Mouse (Mus musculus): Measurements from ENCODE around the gene St3gal5.

St3gal5 gene

GRCm38 (mm10) chr6:72096669-72097068 is 723 bp upstream of the St3gal5 start:
- no peak for DNase-seq (ENCODE audit: low read depth in 2 of 2, low spot score in 2 of 2)

GRCm38 (mm10) chr6:72098021-72098655 is 746 bp downstream of the St3gal5 start:
- no peak for DNase-seq (ENCODE audit: low read depth in 2 of 2, low spot score in 2 of 2)

GRCm38 (mm10) chr6:72098691-72099090 is 1.3 kb downstream of the St3gal5 start:
- no peak for DNase-seq (ENCODE audit: low read depth in 2 of 2, low spot score in 2 of 2)

GRCm38 (mm10) chr6:72099281-72099680 is 1.9 kb downstream of the St3gal5 start:
- no peak for DNase-seq (ENCODE audit: low read depth in 2 of 2, low spot score in 2 of 2)

GRCm38 (mm10) chr6:72100171-72100570 is 2.8 kb downstream of the St3gal5 start:
- no peak for DNase-seq (ENCODE audit: low read depth in 2 of 2, low spot score in 2 of 2)

- no peak for DNase-seq (ENCODE audit: low read depth in 2 of 2, low spot score in 2 of 2)
Measured at GRCm38 (mm10) chr6:72100939-72101338, 3.5 kb downstream of the St3gal5 start.

- DNase-seq (ENCODE audit: low read depth in 2 of 2, low spot score in 2 of 2) = no peak
Measured at GRCm38 (mm10) chr6:72101386-72101785, 4.0 kb downstream of the St3gal5 start.

GRCm38 (mm10) chr6:72102066-72102465 is 4.7 kb downstream of the St3gal5 start:
- no peak for DNase-seq (ENCODE audit: low read depth in 2 of 2, low spot score in 2 of 2)

GRCm38 (mm10) chr6:72104534-72104933 is 7.1 kb downstream of the St3gal5 start:
- no peak for DNase-seq (ENCODE audit: low read depth in 2 of 2, low spot score in 2 of 2)

GRCm38 (mm10) chr6:72108941-72109892 is 11.8 kb downstream of the St3gal5 start:
- DNase-seq (ENCODE audit: low read depth in 2 of 2, low spot score in 2 of 2) = no peak

- DNase-seq (ENCODE audit: low read depth in 2 of 2, low spot score in 2 of 2) = no peak
Measured at GRCm38 (mm10) chr6:72110577-72110976, 13.2 kb downstream of the St3gal5 start.

GRCm38 (mm10) chr6:72112575-72112974 is 15.2 kb downstream of the St3gal5 start:
- DNase-seq (ENCODE audit: low read depth in 2 of 2, low spot score in 2 of 2) = no peak

- DNase-seq (ENCODE audit: low read depth in 2 of 2, low spot score in 2 of 2) = no peak
Measured at GRCm38 (mm10) chr6:72113093-72113702, 15.8 kb downstream of the St3gal5 start.

- no peak for DNase-seq (ENCODE audit: low read depth in 2 of 2, low spot score in 2 of 2)
Measured at GRCm38 (mm10) chr6:72114902-72115301, 17.5 kb downstream of the St3gal5 start.

- no peak for DNase-seq (ENCODE audit: low read depth in 2 of 2, low spot score in 2 of 2)
Measured at GRCm38 (mm10) chr6:72117322-72117968, 20.1 kb downstream of the St3gal5 start.

GRCm38 (mm10) chr6:72119870-72120269 is 22.5 kb downstream of the St3gal5 start:
- no peak for DNase-seq (ENCODE audit: low read depth in 2 of 2, low spot score in 2 of 2)

- no peak for DNase-seq (ENCODE audit: low read depth in 2 of 2, low spot score in 2 of 2)
Measured at GRCm38 (mm10) chr6:72121301-72121700, 23.9 kb downstream of the St3gal5 start.

GRCm38 (mm10) chr6:72122515-72122914 is 25.1 kb downstream of the St3gal5 start:
- no peak for DNase-seq (ENCODE audit: low read depth in 2 of 2, low spot score in 2 of 2)

- no peak for DNase-seq (ENCODE audit: low read depth in 2 of 2, low spot score in 2 of 2)
Measured at GRCm38 (mm10) chr6:72124315-72125103, 27.1 kb downstream of the St3gal5 start.

GRCm38 (mm10) chr6:72126128-72126917 is 28.9 kb downstream of the St3gal5 start:
- DNase-seq (ENCODE audit: low read depth in 2 of 2, low spot score in 2 of 2) = no peak

Data from CD8-positive naive resting alpha-beta T cell, adult 2 months (primary cell).